Mouse (Mus musculus) forebrain, embryonic 16.5 days (tissue): ENCODE results near the gene Rnf123. TPM values are rescaled to one million over a fixed set of nuclear protein-coding genes. Genes with fewer than 3 reads are reported as not detected.

ENCODE experiments used
- ATAC-seq: fragments of 200-750 bp; cut with Nextera tagmentation; 2 replicates; pipeline ENCODE4 v1.8.0; 2017; ENCODE audit warnings: mild to moderate bottlenecking, moderate library complexity
- H3K27ac ChIP-seq: fragments of 300-500 bp; sonication (generic); 2 replicates; pipeline ENCODE4 v1.5.1; 2014; ENCODE audit warnings: low read length, control low read depth
- H3K27me3 ChIP-seq: fragments of 300-500 bp; sonication (generic); replicated peaks from 2 replicates; pipeline ENCODE4 v1.6.1; 2014; ENCODE audit warnings: low read length; ENCODE audit not compliant: control insufficient read depth, insufficient read depth
- H3K36me3 ChIP-seq: fragments of 300-500 bp; sonication (generic); 2 replicates; pipeline ENCODE4 v1.6.1; 2014; ENCODE audit not compliant: control insufficient read depth, insufficient read depth
- H3K4me1 ChIP-seq: fragments of 300-500 bp; sonication (generic); replicated peaks from 2 replicates; pipeline ENCODE4 v1.6.1; 2014; ENCODE audit warnings: low read length; ENCODE audit not compliant: control insufficient read depth, insufficient read depth
- H3K4me2 ChIP-seq: fragments of 300-500 bp; sonication (generic); 2 replicates; pipeline ENCODE4 v1.6.1; 2014; ENCODE audit warnings: mild to moderate bottlenecking, low read length, control low read depth
- H3K4me3 ChIP-seq: fragments of 300-500 bp; sonication (generic); replicated peaks from 2 replicates; pipeline ENCODE4 v1.5.1; 2014; ENCODE audit warnings: mild to moderate bottlenecking, low read length, control low read depth
- H3K9ac ChIP-seq: fragments of 300-500 bp; sonication (generic); replicated peaks from 2 replicates; pipeline ENCODE4 v1.6.1; 2014; ENCODE audit warnings: low read depth, low read length, control low read depth
- H3K9me3 ChIP-seq: fragments of 300-500 bp; sonication (generic); 2 replicates; pipeline ENCODE4 v1.6.1; 2016; ENCODE audit warnings: low read length; ENCODE audit not compliant: control insufficient read depth
- WGBS: fragments of 180-500 bp; shearing (Covaris S2); extraction: QIAGEN DNeasy Blood & Tissue Kit; methylation state at CpG from one replicate; pipeline ENCODE4 v1.1.7; 2014; 5-methylcytosine and 5-hydroxymethylcytosine counted together
- polyA plus RNA-seq: library from polyadenylated mRNA; unstranded; fragments of >200 nt; fragmentation: Nextera tagmentation; extraction: Ambion mirVana; gene quantifications from 2 replicates; pipeline ENCODE4 v1.2.1, GENCODE M21; 2015

The Rnf123 gene
- polyA plus RNA-seq, 1 experiment from 2014 or later, result 53.1 TPM

GRCm38 (mm10) chr9:108094184-108094941, 11.2 kb upstream of the Rnf123 start, which contains the start of gene Apeh:
Gene Apeh (minus strand): TSS chr9:108094606.
- Histone ChIP-seq H3K4me1 (peaks cover 16% of the 10 kb centered on the region), H3K27me3 (no peaks in the 10 kb centered on the region), H3K4me3 (peak within 1 kb of the TSS; percentile 63), H3K9ac (peak within 1 kb of the TSS; percentile 67), H3K4me2 (peak within 1 kb of the TSS; percentile 84), H3K36me3 (peaks cover 19% of the 10 kb centered on the region), H3K9me3 (no peaks in the 10 kb centered on the region), H3K27ac (peak within 1 kb of the TSS; percentile 72)
- under 1% methylated on average over 52 of the region's 52 CpGs for WGBS
- ATAC-seq, result peak; percentile 92

- ATAC-seq, result no peak
These were observed 10.4 kb upstream of the Rnf123 start for GRCm38 (mm10) chr9:108093586-108093985.

DNA sequence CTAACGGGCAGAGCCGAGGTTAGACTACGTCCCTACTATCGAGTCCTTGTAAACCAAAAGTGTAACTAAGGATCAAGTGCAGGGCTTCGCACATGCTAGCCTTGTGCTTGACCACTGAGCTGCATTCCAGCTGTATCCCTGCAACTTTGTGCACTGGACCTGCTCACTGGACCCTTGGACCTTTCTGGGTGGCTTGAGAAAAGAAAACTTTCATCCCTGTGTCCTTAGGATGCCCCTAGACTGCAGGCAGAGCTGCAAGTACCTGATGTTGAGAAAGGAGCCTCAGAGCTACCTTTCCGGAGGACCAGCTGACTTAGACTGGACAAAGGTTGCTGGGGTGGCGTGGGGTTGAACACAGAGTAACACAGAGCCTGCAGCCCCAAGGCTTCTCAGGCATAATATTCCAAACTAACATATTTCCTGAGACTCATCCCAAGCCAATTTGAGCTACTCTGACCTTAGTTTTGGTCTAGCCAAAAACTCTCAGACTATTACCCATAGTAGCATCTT, 7.5 kb upstream of the Rnf123 start:
- peaks cover 22% of the 10 kb centered on the region for H3K36me3 ChIP-seq
- no peak overlapping the region for H3K4me3 ChIP-seq
- no peaks in the 10 kb centered on the region for H3K9me3 ChIP-seq
- no peak overlapping the region for H3K4me2 ChIP-seq
- no peak overlapping the region for H3K9ac ChIP-seq
- 94% methylated on average over 7 of the region's 7 CpGs for WGBS
- no peaks in the 10 kb centered on the region for H3K27me3 ChIP-seq
- no peak overlapping the region for H3K27ac ChIP-seq
- peaks cover 14% of the 10 kb centered on the region for H3K4me1 ChIP-seq
- ATAC-seq, result no peak

More at GRCm38 (mm10) chr9:108093586-108093985, 10.4 kb upstream of the Rnf123 start:
- Histone ChIP-seq H3K4me3 (peak overlapping the region; percentile 63), H3K27ac (no peak overlapping the region), H3K36me3 (peaks cover 19% of the 10 kb centered on the region), H3K4me1 (peaks cover 16% of the 10 kb centered on the region), H3K4me2 (peak overlapping the region; percentile 84), H3K9me3 (no peaks in the 10 kb centered on the region), H3K9ac (peak overlapping the region; percentile 67), H3K27me3 (no peaks in the 10 kb centered on the region)
- WGBS, result 74% methylated on average over 10 of the region's 10 CpGs

DNA sequence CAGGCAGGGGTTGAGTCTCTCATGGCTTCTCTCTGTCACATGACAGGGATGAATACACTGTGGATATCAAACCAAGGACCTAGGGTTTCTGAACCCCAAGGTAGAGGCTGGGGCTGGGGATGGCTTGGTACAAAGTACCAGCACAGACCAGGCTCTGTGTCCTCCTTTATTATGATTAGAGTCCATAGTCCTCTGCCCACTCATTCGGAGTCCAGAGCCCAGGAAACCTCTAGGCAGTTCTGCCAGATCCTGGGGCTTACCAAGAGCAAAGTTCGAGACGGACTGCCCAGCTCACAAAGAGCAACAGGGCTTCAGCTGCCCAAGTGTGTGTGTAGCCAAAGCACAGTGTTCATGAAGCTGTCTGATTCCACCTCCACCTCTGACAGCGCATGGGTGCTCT, 2.1 kb upstream of the Rnf123 start:
- Histone ChIP-seq H3K27ac (no peak overlapping the region), H3K4me1 (peaks cover 2% of the 10 kb centered on the region; the same call in 1 of the 2 replicates), H3K4me2 (no peak overlapping the region), H3K36me3 (peaks cover 18% of the 10 kb centered on the region), H3K4me3 (no peak overlapping the region), H3K9me3 (no peaks in the 10 kb centered on the region), H3K9ac (no peak overlapping the region), H3K27me3 (peaks cover 22% of the 10 kb centered on the region)
- ATAC-seq, result no peak
- 92% methylated on average over 4 of the region's 4 CpGs for WGBS

DNA sequence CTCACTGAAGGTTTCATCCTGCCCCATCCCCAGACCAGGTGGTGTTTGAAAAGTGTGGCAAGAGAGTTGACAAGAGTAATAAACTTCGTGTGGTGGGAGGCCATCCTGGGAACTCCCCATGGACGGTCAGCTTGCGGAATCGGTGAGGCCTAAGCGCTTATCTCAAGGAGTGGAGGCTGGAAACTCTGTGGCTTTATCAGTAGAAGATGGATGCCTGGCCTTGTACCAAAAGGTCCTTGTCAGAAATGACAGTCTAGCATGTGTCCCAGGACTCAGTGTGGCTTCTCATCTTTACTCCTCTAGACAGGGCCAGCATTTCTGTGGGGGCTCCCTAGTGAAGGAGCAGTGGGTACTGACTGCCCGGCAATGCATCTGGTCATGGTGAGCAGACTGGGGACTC, 415 bp upstream of the Rnf123 start:
- ATAC-seq, result no peak
- no peaks in the 10 kb centered on the region for H3K9me3 ChIP-seq
- H3K9ac ChIP-seq, result no peak overlapping the region
- H3K4me2 ChIP-seq, result no peak overlapping the region
- H3K27me3 ChIP-seq, result peaks cover 22% of the 10 kb centered on the region
- 87% methylated on average over 6 of the region's 6 CpGs for WGBS
- peaks cover 9% of the 10 kb centered on the region for H3K4me1 ChIP-seq
- H3K36me3 ChIP-seq, result peaks cover 13% of the 10 kb centered on the region
- H3K4me3 ChIP-seq, result no peak overlapping the region
- no peak overlapping the region for H3K27ac ChIP-seq

GRCm38 (mm10) chr9:108082549-108082948, 597 bp downstream of the Rnf123 start:
- no peak overlapping the region for H3K4me3 ChIP-seq
- H3K4me2 ChIP-seq, result peak overlapping the region; percentile 14
- peaks cover 22% of the 10 kb centered on the region for H3K27me3 ChIP-seq
- peaks cover 13% of the 10 kb centered on the region for H3K36me3 ChIP-seq
- 5% methylated on average over 19 of the region's 19 CpGs for WGBS
- H3K9me3 ChIP-seq, result no peaks in the 10 kb centered on the region
- no peak overlapping the region for H3K27ac ChIP-seq
- no peak for ATAC-seq
- H3K9ac ChIP-seq, result no peak overlapping the region
- H3K4me1 ChIP-seq, result peaks cover 17% of the 10 kb centered on the region

GRCm38 (mm10) chr9:108080168-108080567, 3.0 kb downstream of the Rnf123 start, which contains the start of gene Mst1:
Gene Mst1 (plus strand): TSS chr9:108080436.
- peaks cover 7% of the 10 kb centered on the region for H3K36me3 ChIP-seq
- no peak for ATAC-seq
- H3K4me1 ChIP-seq, result peaks cover 17% of the 10 kb centered on the region
- H3K9me3 ChIP-seq, result no peaks in the 10 kb centered on the region
- H3K27ac ChIP-seq, result no peak within 1 kb of the TSS
- H3K9ac ChIP-seq, result peak within 1 kb of the TSS; percentile 99
- 83% methylated on average over 5 of the region's 5 CpGs for WGBS
- H3K4me2 ChIP-seq, result peak within 1 kb of the TSS; percentile 93
- peaks cover 22% of the 10 kb centered on the region for H3K27me3 ChIP-seq
- peak within 1 kb of the TSS; percentile 98 for H3K4me3 ChIP-seq

DNA sequence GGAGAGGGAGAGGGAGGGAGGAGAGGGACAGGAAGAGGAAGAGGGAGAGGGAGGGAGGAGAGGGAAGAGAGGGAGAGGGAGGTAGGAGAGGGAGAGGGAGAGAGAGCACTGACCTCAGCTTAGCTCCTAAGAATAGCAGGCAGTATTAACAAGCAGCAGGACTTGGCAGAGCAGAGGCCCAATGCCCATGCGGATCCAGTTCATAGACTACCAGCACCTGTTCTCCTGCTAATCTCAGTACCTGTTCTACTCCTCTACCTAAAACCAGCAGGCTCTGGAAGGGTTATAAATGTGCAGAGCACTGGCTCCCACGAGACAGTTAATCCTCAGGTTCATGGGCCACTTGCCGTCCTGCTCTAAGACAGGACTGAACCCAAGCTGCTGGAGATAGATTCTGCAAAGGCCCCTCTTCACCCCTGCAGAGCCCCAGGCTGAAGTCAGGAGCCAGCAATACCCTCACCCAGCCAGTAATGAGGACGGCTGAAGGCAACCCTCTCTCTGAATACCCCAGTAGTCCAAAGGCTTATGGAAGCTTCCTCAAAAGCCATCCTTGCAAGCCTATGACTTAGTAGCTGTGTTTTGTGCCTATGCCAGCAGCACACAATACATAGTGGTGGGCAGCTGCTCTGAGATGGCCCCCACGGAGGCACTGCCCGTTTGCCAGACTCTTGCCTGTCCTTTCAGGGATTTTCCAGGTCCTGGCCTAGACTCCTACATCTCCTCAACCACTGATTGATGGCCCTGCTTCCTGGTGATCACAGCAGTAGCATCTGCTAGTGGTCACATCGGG, 9.8 kb downstream of the Rnf123 start:
- Histone ChIP-seq H3K4me2 (no peak overlapping the region), H3K27ac (no peak overlapping the region), H3K4me3 (no peak overlapping the region), H3K9ac (no peak overlapping the region), H3K9me3 (no peaks in the 10 kb centered on the region), H3K4me1 (peaks cover 6% of the 10 kb centered on the region), H3K27me3 (no peaks in the 10 kb centered on the region), H3K36me3 (no peaks in the 10 kb centered on the region)
- 64% methylated on average over 7 of the region's 7 CpGs for WGBS
- ATAC-seq, result no peak

GRCm38 (mm10) chr9:108072481-108072924, 10.6 kb downstream of the Rnf123 start:
- WGBS, result 55% methylated on average over 9 of the region's 9 CpGs
- no peak for ATAC-seq
- no peak overlapping the region for H3K4me3 ChIP-seq
- no peaks in the 10 kb centered on the region for H3K9me3 ChIP-seq
- no peak overlapping the region for H3K4me2 ChIP-seq
- H3K27me3 ChIP-seq, result no peaks in the 10 kb centered on the region
- no peak overlapping the region for H3K9ac ChIP-seq
- no peak overlapping the region for H3K27ac ChIP-seq
- no peaks in the 10 kb centered on the region for H3K36me3 ChIP-seq
- no peaks in the 10 kb centered on the region for H3K4me1 ChIP-seq
